Mouse (Mus musculus): ENCODE measurements around the gene Exd2. TPM values are rescaled to one million over a fixed set of nuclear protein-coding genes. Genes with fewer than 3 reads are reported as not detected.
"Not testable (repeated sequence)": the region's sequence is repeated elsewhere in the genome, so short reads cannot be mapped to it uniquely, and the experiment has no call there.

Gene Exd2
- polyA plus RNA-seq, 1 experiment: 128 TPM

DNA sequence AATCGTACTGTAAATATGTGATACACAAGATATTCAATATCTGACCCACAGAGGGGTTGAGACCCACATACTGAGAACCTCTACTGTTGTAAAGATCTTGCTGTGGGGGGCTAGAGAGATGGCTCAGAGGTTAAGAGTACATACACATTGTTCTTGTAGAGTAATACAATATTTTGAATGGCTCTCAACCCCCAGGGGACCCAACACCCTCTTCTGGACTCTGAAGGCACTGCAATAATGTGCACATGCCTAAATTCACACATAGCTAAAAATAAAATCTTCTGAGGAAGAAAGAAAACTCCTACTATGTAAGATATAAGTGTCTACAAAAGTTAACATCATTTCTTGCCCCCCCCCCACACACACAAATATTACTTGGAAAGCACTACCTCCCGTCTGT lies 21.9 kb upstream of the Exd2 start:
- TF ChIP-seq POLR2A (IDR thresholded peaks at IDR 0.05; ENCODE audit: extremely low read depth, insufficient read depth, low read length): no peak
- TF ChIP-seq CTCF (IDR thresholded peaks at IDR 0.05; ENCODE audit: extremely low read depth, insufficient read depth, low read length): peak; percentile 17; the same call in 1 of the 2 replicates
- no peak overlapping the region for H3K27ac ChIP-seq (ENCODE audit: insufficient read depth, low read length)
- H3K4me3 ChIP-seq (ENCODE audit: insufficient read depth, low read length): no peak overlapping the region

DNA sequence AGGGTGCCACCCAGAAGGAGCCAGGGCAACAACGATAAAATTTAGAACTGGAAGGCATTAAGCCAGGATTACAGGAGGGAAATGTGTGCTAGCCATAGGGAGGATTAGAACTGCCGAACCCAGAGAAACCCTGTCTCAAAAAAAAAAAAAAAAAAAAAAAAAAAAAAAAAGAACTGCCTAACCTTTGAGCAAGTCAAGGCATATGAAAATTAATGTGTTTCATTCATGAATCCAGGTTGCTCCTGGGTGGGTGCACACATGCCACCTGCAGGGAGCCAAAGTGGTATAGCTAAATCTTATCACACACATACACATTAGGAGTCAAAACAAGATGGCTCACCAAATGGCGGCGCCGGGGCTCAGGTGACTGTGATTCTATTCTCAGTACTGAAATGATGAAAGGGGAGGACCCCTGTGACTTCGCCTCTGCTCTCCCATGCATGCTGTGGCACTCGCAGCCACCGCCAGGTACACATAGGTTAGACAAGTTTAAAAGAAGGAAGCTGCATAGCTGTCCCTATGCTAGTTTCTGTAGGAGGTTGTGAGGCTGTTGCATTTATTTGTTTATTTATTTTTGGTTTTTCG lies 18.3 kb upstream of the Exd2 start:
- Histone ChIP-seq H3K4me1 (ENCODE audit: control insufficient read depth, insufficient read depth, low read length) (no peaks in the 10 kb centered on the region), H3K4me3 (ENCODE audit: insufficient read depth, low read length) (no peak overlapping the region), H3K27ac (ENCODE audit: insufficient read depth, low read length) (no peak overlapping the region)
- no peak for TF ChIP-seq POLR2A (IDR thresholded peaks at IDR 0.05; ENCODE audit: extremely low read depth, insufficient read depth, low read length)
- no peak for TF ChIP-seq CTCF (IDR thresholded peaks at IDR 0.05; ENCODE audit: extremely low read depth, insufficient read depth, low read length)

More for the DNA sequence above, 21.9 kb upstream of the Exd2 start:
- no peaks in the 10 kb centered on the region for H3K4me1 ChIP-seq (ENCODE audit: control insufficient read depth, insufficient read depth, low read length)

DNA sequence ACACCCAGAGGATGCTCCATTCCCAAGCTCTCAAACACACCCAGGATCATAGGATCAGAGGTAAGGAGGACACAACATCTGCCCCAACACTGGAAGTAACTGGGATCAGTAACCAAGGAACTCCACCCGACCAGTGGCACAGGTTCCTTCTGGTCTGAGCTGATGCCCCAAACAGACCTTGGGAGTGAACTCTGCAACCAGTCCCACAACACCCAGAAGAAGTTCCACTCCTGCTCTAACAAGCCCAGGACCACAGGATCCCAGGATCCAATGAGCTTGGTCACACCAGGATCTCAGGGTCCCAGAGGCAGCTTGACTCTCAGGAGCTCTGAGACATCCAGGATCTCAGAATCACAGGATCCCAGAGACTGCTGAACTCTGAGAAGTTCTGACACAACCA lies 9.4 kb upstream of the Exd2 start:
- no peak for TF ChIP-seq POLR2A (IDR thresholded peaks at IDR 0.05; ENCODE audit: extremely low read depth, insufficient read depth, low read length)
- TF ChIP-seq CTCF (IDR thresholded peaks at IDR 0.05; ENCODE audit: extremely low read depth, insufficient read depth, low read length): no peak
- Histone ChIP-seq H3K27ac (ENCODE audit: insufficient read depth, low read length) (no peak overlapping the region), H3K4me3 (ENCODE audit: insufficient read depth, low read length) (no peak overlapping the region), H3K4me1 (ENCODE audit: control insufficient read depth, insufficient read depth, low read length) (no peaks in the 10 kb centered on the region)

DNA sequence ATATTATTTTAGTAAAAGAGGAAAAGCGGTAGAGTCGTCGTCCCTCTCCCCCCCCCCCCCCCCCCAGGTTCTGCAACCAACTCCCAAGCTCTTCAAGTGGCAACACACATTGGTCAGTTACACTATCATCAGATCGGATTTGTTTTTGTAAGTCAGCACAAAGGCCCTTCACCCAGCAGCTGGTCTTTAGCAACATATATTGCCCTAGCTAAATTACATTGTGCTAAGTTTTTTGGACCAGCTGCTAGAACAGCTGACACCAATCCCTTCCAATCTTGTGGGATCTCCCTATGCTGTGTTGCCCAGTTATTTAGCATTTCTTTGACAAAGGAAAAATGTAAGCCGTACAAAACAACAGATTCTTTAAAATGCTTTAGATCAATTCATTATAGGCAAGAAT lies 4.9 kb upstream of the Exd2 start:
- TF ChIP-seq POLR2A (IDR thresholded peaks at IDR 0.05; ENCODE audit: extremely low read depth, insufficient read depth, low read length) (no peak), CTCF (IDR thresholded peaks at IDR 0.05; ENCODE audit: extremely low read depth, insufficient read depth, low read length) (no peak)

DNA sequence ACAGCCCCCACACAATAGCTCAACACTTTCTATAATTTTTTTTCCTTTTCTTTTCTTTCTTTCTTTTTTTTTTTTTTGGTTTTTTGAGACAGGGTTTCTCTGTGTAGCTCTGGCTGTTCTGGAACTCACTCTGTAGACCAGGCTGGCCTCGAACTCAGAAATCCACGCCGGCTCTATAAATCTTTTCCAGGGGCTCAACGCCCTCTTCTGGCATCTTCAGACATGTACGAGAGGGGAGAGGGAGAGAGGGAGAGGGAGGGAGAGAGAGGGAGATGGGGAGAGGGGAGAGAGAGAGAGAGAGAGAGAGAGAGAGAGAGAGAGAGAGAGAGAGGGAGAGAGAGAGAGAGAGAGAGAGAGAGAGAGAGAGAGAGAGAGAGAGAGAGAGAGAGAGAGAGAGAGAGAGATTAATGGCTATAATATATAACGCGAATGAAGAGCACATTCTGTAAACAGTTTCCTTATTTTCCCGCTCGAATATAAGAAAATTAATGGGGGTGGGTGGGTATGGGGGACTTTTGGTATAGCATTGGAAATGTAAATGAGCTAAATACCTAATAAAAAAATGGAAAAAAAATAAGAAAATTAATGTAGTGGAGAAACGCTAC lies 501 bp upstream of the Exd2 start:
- H3K4me1 ChIP-seq (ENCODE audit: control insufficient read depth, insufficient read depth, low read length); H3K27ac ChIP-seq (ENCODE audit: insufficient read depth, low read length): not testable (repeated sequence)
- peak overlapping the region; percentile 96; the same call in 1 of the 2 replicates for H3K4me3 ChIP-seq (ENCODE audit: insufficient read depth, low read length)
- TF ChIP-seq CTCF (IDR thresholded peaks at IDR 0.05; ENCODE audit: extremely low read depth, insufficient read depth, low read length): 0 out of 2 replicates have a peak, but pooled peaks have one; percentile 2

More for the DNA sequence above, 4.9 kb upstream of the Exd2 start:
- no peak overlapping the region for H3K27ac ChIP-seq (ENCODE audit: insufficient read depth, low read length)
- H3K4me3 ChIP-seq (ENCODE audit: insufficient read depth, low read length): no peak overlapping the region
- no peaks in the 10 kb centered on the region for H3K4me1 ChIP-seq (ENCODE audit: control insufficient read depth, insufficient read depth, low read length)

DNA sequence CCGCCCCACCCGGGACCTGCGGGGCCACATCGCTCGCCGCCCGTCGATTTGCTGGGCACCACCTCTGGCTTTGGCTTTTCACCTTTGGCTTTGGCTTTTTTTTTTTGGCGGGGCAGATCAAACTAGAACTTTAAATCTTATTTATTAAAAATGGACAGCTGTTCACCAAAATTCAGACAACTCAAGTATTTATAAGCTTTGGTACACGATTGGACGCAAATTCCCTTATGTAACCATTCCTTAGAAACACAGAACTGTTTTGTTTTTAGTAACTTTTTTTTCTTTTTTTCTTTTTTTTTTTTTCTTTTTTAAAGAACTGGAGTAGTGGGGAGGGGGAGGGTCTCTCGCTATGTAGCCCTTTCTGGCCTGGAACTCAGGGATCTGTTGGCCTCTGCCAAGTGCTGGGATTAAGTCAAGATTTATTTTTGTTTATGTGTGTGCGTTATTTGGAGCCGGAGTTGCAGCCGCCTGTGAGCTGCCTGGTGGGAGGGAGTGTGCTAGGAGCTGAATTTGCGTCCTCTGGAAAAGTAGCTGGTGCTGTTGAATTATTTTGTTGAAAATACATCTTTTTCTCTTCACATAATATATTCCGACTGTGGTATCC lies 873 bp downstream of the Exd2 start:
- H3K4me1 ChIP-seq (ENCODE audit: control insufficient read depth, insufficient read depth, low read length): peaks cover 2% of the 10 kb centered on the region; the same call in 1 of the 2 replicates
- peak overlapping the region; percentile 96 for H3K4me3 ChIP-seq (ENCODE audit: insufficient read depth, low read length)
- TF ChIP-seq CTCF (IDR thresholded peaks at IDR 0.05; ENCODE audit: extremely low read depth, insufficient read depth, low read length): no peak
- no peak for TF ChIP-seq POLR2A (IDR thresholded peaks at IDR 0.05; ENCODE audit: extremely low read depth, insufficient read depth, low read length)
- peak overlapping the region; percentile 92; the same call in 1 of the 2 replicates for H3K27ac ChIP-seq (ENCODE audit: insufficient read depth, low read length)

DNA sequence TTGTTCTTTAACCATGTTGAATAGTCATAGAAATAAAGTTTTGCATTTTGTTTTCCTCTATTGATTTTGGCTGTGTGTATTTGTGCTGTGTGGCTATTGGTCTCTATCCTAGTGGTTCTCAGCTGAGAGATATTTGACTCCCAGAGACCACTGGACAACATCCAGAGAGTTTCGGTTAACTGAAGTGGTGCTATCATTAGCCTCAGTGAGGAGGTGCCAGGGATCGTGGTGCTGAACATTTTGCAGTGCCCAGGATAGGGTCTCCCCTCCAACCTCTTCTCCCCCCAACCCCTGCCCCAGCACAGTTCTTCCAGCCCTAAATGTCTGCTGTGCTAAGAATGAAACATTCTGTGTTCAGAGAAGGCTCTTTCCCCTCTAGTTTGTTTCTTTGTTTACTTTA lies 7.3 kb downstream of the Exd2 start:
- H3K4me1 ChIP-seq (ENCODE audit: control insufficient read depth, insufficient read depth, low read length): no peaks in the 10 kb centered on the region; the same call in 1 of the 2 replicates
- no peak overlapping the region for H3K27ac ChIP-seq (ENCODE audit: insufficient read depth, low read length)
- TF ChIP-seq CTCF (IDR thresholded peaks at IDR 0.05; ENCODE audit: extremely low read depth, insufficient read depth, low read length): no peak
- no peak for TF ChIP-seq POLR2A (IDR thresholded peaks at IDR 0.05; ENCODE audit: extremely low read depth, insufficient read depth, low read length)
- no peak overlapping the region for H3K4me3 ChIP-seq (ENCODE audit: insufficient read depth, low read length)

DNA sequence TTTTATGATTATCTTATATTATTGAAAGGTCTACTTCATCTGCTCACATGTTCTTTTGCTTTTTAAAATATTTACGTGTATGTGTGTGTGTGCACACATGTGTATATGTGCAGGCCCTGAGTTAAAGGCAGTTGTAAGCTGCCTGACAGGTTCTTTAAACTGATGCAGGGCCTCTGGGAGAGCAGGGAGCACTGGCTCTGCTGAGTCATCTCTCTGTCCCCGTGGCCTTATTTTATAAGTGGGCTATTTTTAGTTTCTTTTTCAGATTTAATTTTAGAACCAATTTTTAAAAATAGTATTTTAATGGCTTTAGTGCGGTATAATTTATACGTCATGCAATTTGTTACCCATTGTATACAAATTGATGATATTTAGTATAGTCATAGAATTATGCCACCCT lies 9.0 kb downstream of the Exd2 start:
- TF ChIP-seq POLR2A (IDR thresholded peaks at IDR 0.05; ENCODE audit: extremely low read depth, insufficient read depth, low read length) (no peak), CTCF (IDR thresholded peaks at IDR 0.05; ENCODE audit: extremely low read depth, insufficient read depth, low read length) (no peak)
- H3K4me1 ChIP-seq (ENCODE audit: control insufficient read depth, insufficient read depth, low read length): no peaks in the 10 kb centered on the region; the same call in 1 of the 2 replicates
- no peak overlapping the region for H3K4me3 ChIP-seq (ENCODE audit: insufficient read depth, low read length)
- H3K27ac ChIP-seq (ENCODE audit: insufficient read depth, low read length): no peak overlapping the region

DNA sequence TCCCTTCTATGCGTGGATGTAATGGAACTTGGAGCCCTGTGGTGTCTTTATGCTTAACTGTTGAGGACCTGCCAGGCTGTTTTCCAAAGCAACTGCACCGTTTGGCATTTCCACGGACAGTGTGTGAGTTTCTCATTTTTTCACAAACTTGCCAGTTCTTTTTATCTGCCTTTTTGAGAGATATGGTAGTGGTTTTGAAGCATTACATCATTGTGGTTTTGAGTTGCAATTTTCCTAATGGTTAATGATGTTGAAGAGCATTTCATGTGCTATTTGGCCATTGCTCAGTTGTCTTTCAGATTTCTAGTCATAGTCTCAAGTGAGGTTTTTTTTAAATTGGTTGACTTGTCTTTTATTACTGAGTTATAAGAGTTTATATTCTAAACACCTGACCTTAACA lies 10.8 kb downstream of the Exd2 start:
- TF ChIP-seq CTCF (IDR thresholded peaks at IDR 0.05; ENCODE audit: extremely low read depth, insufficient read depth, low read length) (no peak), POLR2A (IDR thresholded peaks at IDR 0.05; ENCODE audit: extremely low read depth, insufficient read depth, low read length) (no peak)
- no peaks in the 10 kb centered on the region; the same call in 1 of the 2 replicates for H3K4me1 ChIP-seq (ENCODE audit: control insufficient read depth, insufficient read depth, low read length)
- no peak overlapping the region for H3K27ac ChIP-seq (ENCODE audit: insufficient read depth, low read length)
- H3K4me3 ChIP-seq (ENCODE audit: insufficient read depth, low read length): no peak overlapping the region

DNA sequence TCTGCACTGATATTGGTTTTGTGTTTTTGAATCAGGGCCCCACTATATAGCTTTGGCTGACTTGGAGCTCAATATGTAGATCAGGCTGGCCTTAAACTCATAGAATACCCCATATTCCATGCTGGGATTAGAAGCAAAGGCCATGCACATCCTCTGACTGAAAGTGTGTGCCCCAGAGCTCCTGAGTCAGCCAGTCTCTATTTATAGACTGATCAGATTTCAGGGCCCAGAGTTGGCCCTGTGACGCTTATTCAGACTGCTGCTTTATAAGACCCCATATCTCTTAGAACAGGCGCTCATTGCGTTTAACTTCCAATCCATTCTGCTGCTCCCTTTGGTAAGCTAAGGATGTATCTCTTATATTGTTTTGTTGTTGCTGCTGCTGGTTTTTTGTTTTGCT lies 17.1 kb downstream of the Exd2 start:
- H3K4me3 ChIP-seq (ENCODE audit: insufficient read depth, low read length): no peak overlapping the region
- TF ChIP-seq CTCF (IDR thresholded peaks at IDR 0.05; ENCODE audit: extremely low read depth, insufficient read depth, low read length) (no peak), POLR2A (IDR thresholded peaks at IDR 0.05; ENCODE audit: extremely low read depth, insufficient read depth, low read length) (no peak)
- H3K27ac ChIP-seq (ENCODE audit: insufficient read depth, low read length): no peak overlapping the region
- H3K4me1 ChIP-seq (ENCODE audit: control insufficient read depth, insufficient read depth, low read length): 0 out of 2 replicates have a peak, but pooled peaks cover 1% of the 10 kb centered on the region

All from cortical plate, adult 2 months (tissue).